Mouse (Mus musculus): ENCODE data around the gene Camta1. TPM values are rescaled to one million over a fixed set of nuclear protein-coding genes. Genes with fewer than 3 reads are reported as not detected.

Camta1 gene
- polyA plus RNA-seq (2012; ENCODE audit: insufficient read depth, insufficient read length, missing spikeins) = 26.3 and 40.7 TPM in 2 replicates

- TF ChIP-seq CTCF (IDR thresholded peaks at IDR 0.05; ENCODE audit: low read depth, low read length) (no peak), POLR2A (IDR thresholded peaks at IDR 0.05; ENCODE audit: borderline replicate concordance, low read depth, low read length) (no peak)
Measured at GRCm38 (mm10) chr4:151861806-151862739, at the start of gene Camta1. Gene Camta1 (minus strand): TSS chr4:151861876.

GRCm38 (mm10) chr4:151908809-151909208, 47.1 kb upstream of the Camta1 start:
- TF ChIP-seq POLR2A (IDR thresholded peaks at IDR 0.05; ENCODE audit: borderline replicate concordance, low read depth, low read length) (no peak), CTCF (IDR thresholded peaks at IDR 0.05; ENCODE audit: low read depth, low read length) (no peak)
- no peaks in the 10 kb centered on the region for H3K4me1 ChIP-seq (ENCODE audit: control insufficient read depth, insufficient read depth, low read length)
- no peak overlapping the region for H3K4me3 ChIP-seq (ENCODE audit: insufficient read depth, low read length)
- no peak overlapping the region for H3K27ac ChIP-seq (ENCODE audit: insufficient read depth, low read depth, low read length)

More at GRCm38 (mm10) chr4:151861806-151862739, at the start of gene Camta1:
- peak within 1 kb of the TSS; percentile 84 for H3K4me3 ChIP-seq (ENCODE audit: insufficient read depth, low read length)
- H3K27ac ChIP-seq (ENCODE audit: insufficient read depth, low read depth, low read length) = peak within 1 kb of the TSS; percentile 95
- peaks cover 23% of the 10 kb centered on the region for H3K4me1 ChIP-seq (ENCODE audit: control insufficient read depth, insufficient read depth, low read length)

- TF ChIP-seq POLR2A (IDR thresholded peaks at IDR 0.05; ENCODE audit: borderline replicate concordance, low read depth, low read length) = no peak
- no peak for TF ChIP-seq CTCF (IDR thresholded peaks at IDR 0.05; ENCODE audit: low read depth, low read length)
- no peak overlapping the region for H3K4me3 ChIP-seq (ENCODE audit: insufficient read depth, low read length)
- H3K4me1 ChIP-seq (ENCODE audit: control insufficient read depth, insufficient read depth, low read length) = no peaks in the 10 kb centered on the region; the same call in 1 of the 2 replicates
- H3K27ac ChIP-seq (ENCODE audit: insufficient read depth, low read depth, low read length) = no peak overlapping the region
Measured at GRCm38 (mm10) chr4:151907577-151908343, 46.1 kb upstream of the Camta1 start.

- TF ChIP-seq CTCF (IDR thresholded peaks at IDR 0.05; ENCODE audit: low read depth, low read length) = no peak
- no peak for TF ChIP-seq POLR2A (IDR thresholded peaks at IDR 0.05; ENCODE audit: borderline replicate concordance, low read depth, low read length)
- Histone ChIP-seq H3K4me1 (ENCODE audit: control insufficient read depth, insufficient read depth, low read length) (no peaks in the 10 kb centered on the region; the same call in 1 of the 2 replicates), H3K27ac (ENCODE audit: insufficient read depth, low read depth, low read length) (no peak overlapping the region), H3K4me3 (ENCODE audit: insufficient read depth, low read length) (no peak overlapping the region)
Measured at GRCm38 (mm10) chr4:151905621-151906020, 43.9 kb upstream of the Camta1 start.

GRCm38 (mm10) chr4:151904098-151904497, 42.4 kb upstream of the Camta1 start:
- H3K27ac ChIP-seq (ENCODE audit: insufficient read depth, low read depth, low read length) = no peak overlapping the region
- no peak overlapping the region for H3K4me3 ChIP-seq (ENCODE audit: insufficient read depth, low read length)
- TF ChIP-seq CTCF (IDR thresholded peaks at IDR 0.05; ENCODE audit: low read depth, low read length) = no peak
- TF ChIP-seq POLR2A (IDR thresholded peaks at IDR 0.05; ENCODE audit: borderline replicate concordance, low read depth, low read length) = no peak

GRCm38 (mm10) chr4:151902689-151903241, 41.1 kb upstream of the Camta1 start:
- Histone ChIP-seq H3K27ac (ENCODE audit: insufficient read depth, low read depth, low read length) (no peak overlapping the region), H3K4me3 (ENCODE audit: insufficient read depth, low read length) (no peak overlapping the region)

More at GRCm38 (mm10) chr4:151904098-151904497, 42.4 kb upstream of the Camta1 start:
- H3K4me1 ChIP-seq (ENCODE audit: control insufficient read depth, insufficient read depth, low read length) = no peaks in the 10 kb centered on the region; the same call in 1 of the 2 replicates

GRCm38 (mm10) chr4:151902046-151902688, 40.5 kb upstream of the Camta1 start:
- TF ChIP-seq POLR2A (IDR thresholded peaks at IDR 0.05; ENCODE audit: borderline replicate concordance, low read depth, low read length) = no peak
- TF ChIP-seq CTCF (IDR thresholded peaks at IDR 0.05; ENCODE audit: low read depth, low read length) = no peak
- Histone ChIP-seq H3K4me3 (ENCODE audit: insufficient read depth, low read length) (no peak overlapping the region), H3K27ac (ENCODE audit: insufficient read depth, low read depth, low read length) (no peak overlapping the region), H3K4me1 (ENCODE audit: control insufficient read depth, insufficient read depth, low read length) (no peaks in the 10 kb centered on the region; the same call in 1 of the 2 replicates)

More at GRCm38 (mm10) chr4:151902689-151903241, 41.1 kb upstream of the Camta1 start:
- no peaks in the 10 kb centered on the region; the same call in 1 of the 2 replicates for H3K4me1 ChIP-seq (ENCODE audit: control insufficient read depth, insufficient read depth, low read length)
- TF ChIP-seq POLR2A (IDR thresholded peaks at IDR 0.05; ENCODE audit: borderline replicate concordance, low read depth, low read length) = no peak
- no peak for TF ChIP-seq CTCF (IDR thresholded peaks at IDR 0.05; ENCODE audit: low read depth, low read length)

- H3K4me1 ChIP-seq (ENCODE audit: control insufficient read depth, insufficient read depth, low read length) = no peaks in the 10 kb centered on the region; the same call in 1 of the 2 replicates
- no peak overlapping the region for H3K27ac ChIP-seq (ENCODE audit: insufficient read depth, low read depth, low read length)
- no peak overlapping the region for H3K4me3 ChIP-seq (ENCODE audit: insufficient read depth, low read length)
- TF ChIP-seq CTCF (IDR thresholded peaks at IDR 0.05; ENCODE audit: low read depth, low read length) (no peak), POLR2A (IDR thresholded peaks at IDR 0.05; ENCODE audit: borderline replicate concordance, low read depth, low read length) (no peak)
Measured at GRCm38 (mm10) chr4:151901422-151901821, 39.7 kb upstream of the Camta1 start.

- Histone ChIP-seq H3K4me1 (ENCODE audit: control insufficient read depth, insufficient read depth, low read length) (no peaks in the 10 kb centered on the region; the same call in 1 of the 2 replicates), H3K27ac (ENCODE audit: insufficient read depth, low read depth, low read length) (no peak overlapping the region), H3K4me3 (ENCODE audit: insufficient read depth, low read length) (no peak overlapping the region)
- no peak for TF ChIP-seq POLR2A (IDR thresholded peaks at IDR 0.05; ENCODE audit: borderline replicate concordance, low read depth, low read length)
- TF ChIP-seq CTCF (IDR thresholded peaks at IDR 0.05; ENCODE audit: low read depth, low read length) = no peak
Measured at GRCm38 (mm10) chr4:151900735-151901134, 39.1 kb upstream of the Camta1 start.

Measured in bone marrow macrophage, adult 2 months (primary cell).